ENCODE assay signal across 31 mouse cellular contexts in genomic region chr1:71307362-71307761, GRCm38 (mm10).
DNase-seq lines count a peak whose midpoint lies in the region; ATAC-seq and TF ChIP-seq lines count a peak whose summit lies in the region.
"Had no signal": no experiment of that assay in that cellular context is flagged by ENCODE, and none has a peak within 500 bp of the region (broad histone marks: within the 10 kb centered on the region; RNA-seq: fewer than 3 reads in every experiment).

No protein-coding gene starts in this region.

- no peaks in the 10 kb centered on the region for H3K9me3 ChIP-seq in lung, embryonic 14.5 days (ENCODE audit: low read depth, low read length)
- H3K9me3 ChIP-seq in heart, embryonic 13.5 days, result no peaks in the 10 kb centered on the region
- H3K9me3 ChIP-seq: embryonic facial prominence, embryonic 12.5 days; forebrain, embryonic 10.5 days; forebrain, embryonic 15.5 days; hindbrain, embryonic 10.5 days; hindbrain, embryonic 15.5 days; lung, embryonic 15.5 days; midbrain, embryonic 10.5 days; neural tube, embryonic 12.5 days had no signal

- H3K4me1 ChIP-seq in lung, embryonic 14.5 days (ENCODE audit: insufficient read depth), result no peaks in the 10 kb centered on the region
- peaks cover 36% of the 10 kb centered on the region for H3K4me1 ChIP-seq in heart, embryonic 13.5 days
- H3K4me1 ChIP-seq: forebrain, embryonic 15.5 days; hindbrain, embryonic 10.5 days; lung, embryonic 15.5 days; neural tube, embryonic 12.5 days had no signal

- TF ChIP-seq CTCF in lung, embryonic 14.5 days (IDR thresholded peaks at IDR 0.05; ENCODE audit: low read depth), result no peak

- intact Hi-C loops in heart, postnatal 10 days (cut with DNase I), result no loop called here

- peak; percentile 39 for DNase-seq in embryo, embryonic 11 days
- DNase-seq in embryo, embryonic 10 days (ENCODE audit: low spot score), result no peak
- peak; percentile 4 for DNase-seq in lung, embryonic 14.5 days
- DNase-seq in lung, adult 18-20 months, result no peak
- DNase-seq in heart, postnatal 10 days, result peak; percentile 39 to 54
- DNase-seq in cerebellum, adult 11 months, result no peak
- DNase-seq: adrenal gland, postnatal 10 days; cerebellum, adult 9-10 months; cerebellum, postnatal 36 days; kidney, adult 11 months; kidney, postnatal 4 days; liver; right cerebral cortex, adult 18-20 months; right cerebral cortex, postnatal 4 days; thymus, adult 18-20 months; thymus, postnatal 36 days had no signal

- no peaks in the 10 kb centered on the region for H3K27me3 ChIP-seq in lung, embryonic 14.5 days (ENCODE audit: insufficient read depth, low read length)
- no peaks in the 10 kb centered on the region for H3K27me3 ChIP-seq in heart, embryonic 13.5 days (replicated peaks)
- H3K27me3 ChIP-seq: embryonic facial prominence, embryonic 12.5 days; forebrain, embryonic 15.5 days; hindbrain, embryonic 15.5 days; lung, embryonic 15.5 days; neural tube, embryonic 12.5 days; Patski had no signal

- no peak overlapping the region for H3K4me2 ChIP-seq in lung, embryonic 14.5 days
- H3K4me2 ChIP-seq in heart, embryonic 13.5 days, result no peak overlapping the region
- H3K4me2 ChIP-seq: embryonic facial prominence, embryonic 12.5 days; forebrain, embryonic 15.5 days; hindbrain, embryonic 15.5 days; lung, embryonic 15.5 days; neural tube, embryonic 12.5 days had no signal

- H3K4me3 ChIP-seq in lung, embryonic 14.5 days (ENCODE audit: low read depth, low read length), result no peak overlapping the region
- H3K4me3 ChIP-seq in heart, embryonic 13.5 days, result no peak overlapping the region
- H3K4me3 ChIP-seq: embryonic facial prominence, embryonic 12.5 days; forebrain, embryonic 10.5 days; forebrain, embryonic 15.5 days; hindbrain, embryonic 10.5 days; hindbrain, embryonic 15.5 days; lung, embryonic 15.5 days; midbrain, embryonic 10.5 days; myocyte; neural tube, embryonic 12.5 days had no signal

- H3K27ac ChIP-seq in lung, embryonic 14.5 days (ENCODE audit: low read depth), result no peak overlapping the region
- H3K27ac ChIP-seq in heart, embryonic 13.5 days (replicated peaks), result peak overlapping the region; percentile 61
- H3K27ac ChIP-seq: embryonic facial prominence, embryonic 12.5 days; forebrain, embryonic 10.5 days; forebrain, embryonic 15.5 days; hindbrain, embryonic 10.5 days; hindbrain, embryonic 15.5 days; liver, embryonic 14.5 days; lung, embryonic 15.5 days; midbrain, embryonic 10.5 days; neural tube, embryonic 12.5 days; stomach, postnatal 0 days had no signal

- WGBS in lung, embryonic 14.5 days, result 46% methylated on average over 2 of the region's 2 CpGs
- WGBS in heart, embryonic 13.5 days, result 38% methylated on average over 2 of the region's 2 CpGs

- H3K9ac ChIP-seq in lung, embryonic 14.5 days, result no peak overlapping the region
- H3K9ac ChIP-seq in heart, embryonic 13.5 days, result no peak overlapping the region
- H3K9ac ChIP-seq: embryonic facial prominence, embryonic 12.5 days; forebrain, embryonic 15.5 days; hindbrain, embryonic 15.5 days; liver, embryonic 14.5 days; lung, embryonic 15.5 days; neural tube, embryonic 12.5 days had no signal

- H3K36me3 ChIP-seq in lung, embryonic 14.5 days (ENCODE audit: insufficient read depth), result no peaks in the 10 kb centered on the region
- no peaks in the 10 kb centered on the region for H3K36me3 ChIP-seq in heart, embryonic 13.5 days
- H3K36me3 ChIP-seq: embryonic facial prominence, embryonic 12.5 days; forebrain, embryonic 10.5 days; forebrain, embryonic 15.5 days; hindbrain, embryonic 10.5 days; hindbrain, embryonic 15.5 days; lung, embryonic 15.5 days; midbrain, embryonic 10.5 days; neural tube, embryonic 12.5 days had no signal

- no peak for ATAC-seq in lung, embryonic 14.5 days (ENCODE audit: insufficient read depth)
- ATAC-seq in heart, embryonic 13.5 days (ENCODE audit: extremely low read depth, insufficient number of reproducible peaks, low FRiP score, low TSS enrichment), result peak; percentile 42; the same call in 1 of the 2 replicates
- no peak for ATAC-seq in erythroid progenitor cell, adult 5-6 weeks (replicated peaks; ENCODE audit: low FRiP score, poor library complexity, severe bottlenecking)
- ATAC-seq: forebrain, embryonic 15.5 days; inflammation-experienced regulatory T-cells, adult 6 months; Patski had no signal

Comparison
In these comparisons a context has a peak if more than half of its experiments do, and no peak if none do; other contexts are left out.
1. DNase-seq: peak in embryo, embryonic 11 days (single experiment), lung, embryonic 14.5 days (single experiment) and heart, postnatal 10 days (2 of 2); none in embryo, embryonic 10 days (single experiment), lung, adult 18-20 months (0 of 2) and cerebellum, adult 11 months (single experiment).